Mouse (Mus musculus) limb, embryonic 13.5 days (tissue): ENCODE data around the gene Gm49380. TPM values are rescaled to one million over a fixed set of nuclear protein-coding genes. Genes with fewer than 3 reads are reported as not detected.
"Not testable (repeated sequence)": the region's sequence is repeated elsewhere in the genome, so short reads cannot be mapped to it uniquely, and the experiment has no call there.

ENCODE experiments used
- ATAC-seq: fragments of 200-750 bp; cut with Nextera tagmentation; 2 replicates; pipeline ENCODE4 v1.8.0; 2017; ENCODE audit warnings: low read depth, moderate number of reproducible peaks, moderate TSS enrichment; ENCODE audit not compliant: low FRiP score
- H3K27ac ChIP-seq: fragments of 300-500 bp; sonication (generic); 2 replicates; pipeline ENCODE4 v1.5.1; 2015; ENCODE audit warnings: inconsistent platforms, mild to moderate bottlenecking, moderate library complexity
- H3K27me3 ChIP-seq: fragments of 300-500 bp; sonication (generic); 2 replicates; pipeline ENCODE4 v1.6.1; 2015; ENCODE audit warnings: mild to moderate bottlenecking, inconsistent platforms
- H3K36me3 ChIP-seq: fragments of 300-500 bp; sonication (generic); 2 replicates; pipeline ENCODE4 v1.6.1; 2015; ENCODE audit warnings: inconsistent platforms, mild to moderate bottlenecking, moderate library complexity
- H3K4me1 ChIP-seq: fragments of 300-500 bp; sonication (generic); 2 replicates; pipeline ENCODE4 v1.6.1; 2015; ENCODE audit warnings: inconsistent platforms
- H3K4me2 ChIP-seq: fragments of 300-500 bp; sonication (generic); replicated peaks from 2 replicates; pipeline ENCODE4 v1.6.1; 2015; ENCODE audit warnings: inconsistent platforms, mild to moderate bottlenecking, moderate library complexity
- H3K4me3 ChIP-seq: fragments of 300-500 bp; sonication (generic); 2 replicates; pipeline ENCODE4 v1.5.1; 2015; ENCODE audit warnings: moderate library complexity, mild to moderate bottlenecking, inconsistent platforms
- H3K9ac ChIP-seq: fragments of 300-500 bp; sonication (generic); 2 replicates; pipeline ENCODE4 v1.6.1; 2015; ENCODE audit warnings: mild to moderate bottlenecking, inconsistent platforms
- H3K9me3 ChIP-seq: fragments of 300-500 bp; sonication (generic); 2 replicates; pipeline ENCODE4 v1.6.1; 2016; ENCODE audit warnings: inconsistent platforms
- WGBS: fragments of 180-500 bp; shearing (Covaris S2); methylation state at CpG from one replicate; pipeline ENCODE4 v1.1.7; 2015; 5-methylcytosine and 5-hydroxymethylcytosine counted together
- polyA plus RNA-seq: library from polyadenylated mRNA; unstranded; fragments of >200 nt; fragmentation: Nextera tagmentation; extraction: Ambion mirVana; gene quantifications from 2 replicates; pipeline ENCODE4 v1.2.1, GENCODE M21; 2015

Gm49380 gene
- polyA plus RNA-seq, 1 experiment from 2014 or later = 0.10 TPM

GRCm38 (mm10) chr9:44119011-44119410 is 5.7 kb upstream of the Gm49380 start:
- Histone ChIP-seq H3K9ac (no peak overlapping the region), H3K27ac (no peak overlapping the region), H3K9me3 (no peaks in the 10 kb centered on the region), H3K4me2 (no peak overlapping the region), H3K4me3 (no peak overlapping the region), H3K27me3 (no peaks in the 10 kb centered on the region), H3K36me3 (no peaks in the 10 kb centered on the region), H3K4me1 (no peaks in the 10 kb centered on the region)
- 48% methylated on average over 5 of the region's 5 CpGs for WGBS
- ATAC-seq = no peak

- Histone ChIP-seq H3K36me3 (no peaks in the 10 kb centered on the region), H3K27ac (no peak overlapping the region), H3K9ac (no peak overlapping the region), H3K4me1 (peaks cover 6% of the 10 kb centered on the region), H3K4me2 (no peak overlapping the region), H3K4me3 (no peak overlapping the region), H3K27me3 (no peaks in the 10 kb centered on the region), H3K9me3 (no peaks in the 10 kb centered on the region)
- WGBS = 83% methylated on average over 4 of the region's 4 CpGs
- ATAC-seq = no peak
Measured at GRCm38 (mm10) chr9:44116182-44116581, 2.9 kb upstream of the Gm49380 start.

- 84% methylated on average over 9 of the region's 9 CpGs for WGBS
- no peaks in the 10 kb centered on the region for H3K27me3 ChIP-seq
- ATAC-seq = no peak
- no peak overlapping the region for H3K9ac ChIP-seq
- no peak overlapping the region for H3K27ac ChIP-seq
- H3K4me2 ChIP-seq = no peak overlapping the region
- no peaks in the 10 kb centered on the region for H3K9me3 ChIP-seq
- H3K4me1 ChIP-seq = peaks cover 9% of the 10 kb centered on the region
- no peak overlapping the region for H3K4me3 ChIP-seq
- peaks cover under 1% of the 10 kb centered on the region; the same call in 1 of the 2 replicates for H3K36me3 ChIP-seq
Measured at GRCm38 (mm10) chr9:44115599-44115998, 2.3 kb upstream of the Gm49380 start.

GRCm38 (mm10) chr9:44114453-44114852 is 1.2 kb upstream of the Gm49380 start:
- no peak for ATAC-seq
- Histone ChIP-seq H3K4me2 (no peak overlapping the region), H3K27ac (no peak overlapping the region), H3K27me3 (no peaks in the 10 kb centered on the region), H3K4me3 (no peak overlapping the region), H3K36me3 (peaks cover 8% of the 10 kb centered on the region), H3K9ac (no peak overlapping the region), H3K9me3 (no peaks in the 10 kb centered on the region), H3K4me1 (peaks cover 21% of the 10 kb centered on the region)
- 78% methylated on average over 2 of the region's 2 CpGs for WGBS

- H3K36me3 ChIP-seq = peaks cover 19% of the 10 kb centered on the region
- not testable (repeated sequence) for H3K9me3 ChIP-seq, H3K27me3 ChIP-seq, ATAC-seq, H3K27ac ChIP-seq
- H3K4me3 ChIP-seq = peak overlapping the region; percentile 77
- 72% methylated on average over 10 of the region's 12 CpGs for WGBS
- H3K4me1 ChIP-seq = peaks cover 46% of the 10 kb centered on the region
- H3K4me2 ChIP-seq = peak overlapping the region; percentile 70
- 0 out of 2 replicates have a peak overlapping the region, but pooled peaks have one; percentile 31 for H3K9ac ChIP-seq
Measured at GRCm38 (mm10) chr9:44111909-44112308, 1.4 kb downstream of the Gm49380 start.

GRCm38 (mm10) chr9:44109360-44110095 is 3.8 kb downstream of the Gm49380 start:
- WGBS = 13% methylated on average over 9 of the region's 9 CpGs
- H3K4me3 ChIP-seq = peak overlapping the region; percentile 28
- ATAC-seq = no peak
- peak overlapping the region; percentile 48 for H3K9ac ChIP-seq
- peak overlapping the region; percentile 59 for H3K4me2 ChIP-seq
- peaks cover 41% of the 10 kb centered on the region for H3K36me3 ChIP-seq
- H3K9me3 ChIP-seq = no peaks in the 10 kb centered on the region
- peaks cover 57% of the 10 kb centered on the region for H3K4me1 ChIP-seq
- H3K27ac ChIP-seq = peak overlapping the region; percentile 52; the same call in 1 of the 2 replicates
- H3K27me3 ChIP-seq = no peaks in the 10 kb centered on the region

- Histone ChIP-seq H3K27me3 (no peaks in the 10 kb centered on the region), H3K4me3 (peak overlapping the region; percentile 24), H3K9ac (0 out of 2 replicates have a peak overlapping the region, but pooled peaks have one; percentile 45), H3K9me3 (no peaks in the 10 kb centered on the region), H3K4me2 (peak overlapping the region; percentile 59), H3K36me3 (peaks cover 51% of the 10 kb centered on the region), H3K27ac (no peak overlapping the region), H3K4me1 (peaks cover 57% of the 10 kb centered on the region)
- no peak for ATAC-seq
- WGBS = 80% methylated on average over 31 of the region's 31 CpGs
Measured at GRCm38 (mm10) chr9:44108269-44109055, 4.8 kb downstream of the Gm49380 start.

- H3K36me3 ChIP-seq = peaks cover 52% of the 10 kb centered on the region
Measured at GRCm38 (mm10) chr9:44107557-44108179, 5.6 kb downstream of the Gm49380 start.

GRCm38 (mm10) chr9:44107110-44107509 is 6.2 kb downstream of the Gm49380 start, which contains the start of gene C1qtnf5:
C1qtnf5 (plus strand) TSS chr9:44107245.
- Histone ChIP-seq H3K4me3 (peak within 1 kb of the TSS; percentile 24), H3K4me1 (peaks cover 57% of the 10 kb centered on the region), H3K27ac (peak within 1 kb of the TSS; percentile 72; the same call in 1 of the 2 replicates), H3K27me3 (no peaks in the 10 kb centered on the region), H3K9me3 (no peaks in the 10 kb centered on the region), H3K9ac (peak within 1 kb of the TSS; percentile 45; the same call in 1 of the 2 replicates), H3K36me3 (peaks cover 52% of the 10 kb centered on the region), H3K4me2 (peak within 1 kb of the TSS; percentile 59)
- peak; percentile 83 for ATAC-seq
- 28% methylated on average over 8 of the region's 8 CpGs for WGBS

More at GRCm38 (mm10) chr9:44107557-44108179, 5.6 kb downstream of the Gm49380 start:
- Histone ChIP-seq H3K4me1 (peaks cover 57% of the 10 kb centered on the region), H3K4me3 (peak overlapping the region; percentile 24), H3K9ac (peak overlapping the region; percentile 45; the same call in 1 of the 2 replicates), H3K4me2 (peak overlapping the region; percentile 59), H3K27ac (peak overlapping the region; percentile 72; the same call in 1 of the 2 replicates), H3K9me3 (no peaks in the 10 kb centered on the region), H3K27me3 (no peaks in the 10 kb centered on the region)
- WGBS = 42% methylated on average over 25 of the region's 25 CpGs
- ATAC-seq = 0 out of 2 replicates have a peak, but pooled peaks have one; percentile 5

GRCm38 (mm10) chr9:44106596-44106995 is 6.7 kb downstream of the Gm49380 start:
- 86% methylated on average over 4 of the region's 4 CpGs for WGBS
- Histone ChIP-seq H3K4me3 (no peak overlapping the region), H3K27ac (peak overlapping the region; percentile 72; the same call in 1 of the 2 replicates), H3K27me3 (no peaks in the 10 kb centered on the region), H3K36me3 (peaks cover 56% of the 10 kb centered on the region), H3K9me3 (no peaks in the 10 kb centered on the region), H3K9ac (no peak overlapping the region), H3K4me1 (peaks cover 52% of the 10 kb centered on the region), H3K4me2 (peak overlapping the region; percentile 59)
- ATAC-seq = no peak

- peaks cover 51% of the 10 kb centered on the region for H3K4me1 ChIP-seq
- peaks cover 60% of the 10 kb centered on the region for H3K36me3 ChIP-seq
Measured at GRCm38 (mm10) chr9:44106182-44106581, 7.1 kb downstream of the Gm49380 start.

More at GRCm38 (mm10) chr9:44106182-44106581, 7.1 kb downstream of the Gm49380 start:
- ATAC-seq = no peak
- no peaks in the 10 kb centered on the region for H3K9me3 ChIP-seq
- no peak overlapping the region for H3K4me2 ChIP-seq
- 95% methylated on average over 7 of the region's 7 CpGs for WGBS
- no peaks in the 10 kb centered on the region for H3K27me3 ChIP-seq
- no peak overlapping the region for H3K4me3 ChIP-seq
- no peak overlapping the region for H3K27ac ChIP-seq
- H3K9ac ChIP-seq = no peak overlapping the region
